Mouse (Mus musculus): ENCODE data around the gene Dapk3.

The Dapk3 gene

DNA sequence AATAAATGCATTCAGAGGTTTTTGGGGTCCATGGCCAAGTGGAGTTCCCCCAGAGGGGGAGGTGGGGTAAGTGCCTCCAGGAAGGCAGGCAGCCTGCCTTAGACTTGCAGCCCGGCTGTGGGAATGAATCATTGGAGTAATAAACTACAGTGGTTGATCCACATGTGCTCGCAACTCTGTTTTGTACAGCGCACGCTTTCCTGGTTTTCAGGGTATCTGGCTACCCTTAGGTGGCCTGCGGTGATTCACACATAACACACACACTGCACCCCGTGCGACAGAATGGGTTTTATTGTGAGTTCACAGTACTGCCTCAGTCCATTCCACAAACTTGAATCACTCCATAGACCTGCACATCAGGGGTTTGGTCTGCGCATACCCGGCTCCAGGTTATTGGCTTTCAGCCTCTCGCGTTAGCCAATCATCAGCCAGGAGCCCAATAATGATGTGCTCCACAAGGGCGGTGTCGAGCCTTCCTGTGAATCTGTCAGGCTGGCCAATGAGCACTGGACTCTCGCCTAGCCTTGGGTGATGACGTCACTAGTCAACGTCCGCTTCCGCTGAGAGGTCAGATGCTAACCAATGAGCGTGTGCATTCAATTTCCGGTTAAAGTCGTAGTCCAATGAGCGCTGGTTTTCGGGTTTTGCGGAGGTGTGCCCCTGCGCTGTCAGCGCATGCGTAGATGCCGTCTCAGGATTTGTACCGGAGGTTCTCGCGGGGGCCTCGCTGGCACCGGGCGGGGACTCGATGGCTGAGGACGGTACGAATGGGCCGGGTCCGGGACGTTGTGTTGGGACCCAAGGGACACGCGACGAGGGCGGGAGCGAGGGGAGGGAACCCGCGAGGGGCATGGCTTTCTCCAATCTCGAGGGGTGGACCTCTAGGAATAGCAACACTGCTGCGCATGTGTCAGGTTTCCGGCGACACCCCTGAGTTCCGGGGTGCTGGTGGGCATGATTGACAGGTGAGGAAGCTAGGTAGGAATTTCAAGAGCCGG, at the start of gene Dapk3:
Dapk3 (plus strand) TSS at position 670 of the 998 bp plus-strand sequence.
- peak; percentile 100 for DNase-seq

DNA sequence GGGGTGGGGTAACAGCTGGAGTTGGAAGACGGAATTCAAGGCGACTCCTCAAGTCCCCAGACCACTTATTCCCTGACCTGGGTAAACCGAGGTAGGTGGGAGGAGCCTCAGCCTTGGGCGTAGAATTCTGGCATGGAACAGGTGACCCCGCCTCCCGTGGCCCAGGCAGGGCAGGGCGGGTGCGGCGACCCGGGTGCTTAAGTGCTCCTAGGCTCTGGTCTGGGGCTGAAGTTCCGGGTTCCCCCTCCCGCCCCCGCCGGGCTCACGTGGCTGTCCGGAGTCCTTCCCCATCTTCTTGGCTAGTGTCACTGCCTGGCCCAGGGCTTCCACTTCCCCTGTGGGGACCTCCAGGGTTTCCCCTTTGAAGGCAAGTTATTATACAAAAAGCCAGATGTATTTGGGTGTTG, 48.6 kb upstream of the Dapk3 start:
- peak; percentile 99 for DNase-seq

DNA sequence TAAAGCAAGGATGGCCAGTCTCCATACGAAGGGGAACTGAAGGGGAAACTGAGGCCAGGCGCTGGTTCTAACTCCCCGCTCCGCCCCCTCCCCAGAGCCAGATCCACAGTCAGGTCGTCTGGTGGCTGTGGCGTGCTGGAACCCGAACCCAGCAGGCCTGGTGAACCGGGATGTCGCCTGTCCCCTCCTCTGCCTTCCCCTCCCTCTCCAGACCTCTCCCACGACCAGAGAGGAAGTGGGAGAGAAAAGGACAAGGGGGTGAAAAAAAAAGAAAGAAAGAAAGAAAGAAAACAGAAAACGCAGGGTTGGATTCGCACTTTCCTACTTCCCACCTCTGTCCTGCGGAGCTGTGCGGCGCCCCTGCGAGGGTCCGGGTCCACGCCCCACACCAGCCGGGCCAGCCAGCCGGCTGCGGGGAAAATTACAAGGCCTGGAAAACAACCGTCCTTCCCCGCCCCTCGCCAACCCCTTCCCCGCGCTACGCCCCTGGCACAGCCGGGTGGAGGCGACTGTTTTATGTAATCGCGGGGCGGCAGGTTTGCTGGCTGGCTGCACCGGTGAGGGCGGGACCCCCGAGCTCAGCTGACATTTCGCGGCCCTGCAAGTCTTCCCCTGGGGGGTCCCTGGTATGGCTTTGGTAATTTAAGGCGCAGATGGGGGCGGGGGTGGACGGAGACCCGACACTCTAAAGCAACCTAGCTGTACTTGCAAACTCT, 47.7 kb upstream of the Dapk3 start, which contains the start of gene Zbtb7a:
Zbtb7a (plus strand) TSS at position 255 of the 716 bp plus-strand sequence.
- peak; percentile 97 for DNase-seq

DNA sequence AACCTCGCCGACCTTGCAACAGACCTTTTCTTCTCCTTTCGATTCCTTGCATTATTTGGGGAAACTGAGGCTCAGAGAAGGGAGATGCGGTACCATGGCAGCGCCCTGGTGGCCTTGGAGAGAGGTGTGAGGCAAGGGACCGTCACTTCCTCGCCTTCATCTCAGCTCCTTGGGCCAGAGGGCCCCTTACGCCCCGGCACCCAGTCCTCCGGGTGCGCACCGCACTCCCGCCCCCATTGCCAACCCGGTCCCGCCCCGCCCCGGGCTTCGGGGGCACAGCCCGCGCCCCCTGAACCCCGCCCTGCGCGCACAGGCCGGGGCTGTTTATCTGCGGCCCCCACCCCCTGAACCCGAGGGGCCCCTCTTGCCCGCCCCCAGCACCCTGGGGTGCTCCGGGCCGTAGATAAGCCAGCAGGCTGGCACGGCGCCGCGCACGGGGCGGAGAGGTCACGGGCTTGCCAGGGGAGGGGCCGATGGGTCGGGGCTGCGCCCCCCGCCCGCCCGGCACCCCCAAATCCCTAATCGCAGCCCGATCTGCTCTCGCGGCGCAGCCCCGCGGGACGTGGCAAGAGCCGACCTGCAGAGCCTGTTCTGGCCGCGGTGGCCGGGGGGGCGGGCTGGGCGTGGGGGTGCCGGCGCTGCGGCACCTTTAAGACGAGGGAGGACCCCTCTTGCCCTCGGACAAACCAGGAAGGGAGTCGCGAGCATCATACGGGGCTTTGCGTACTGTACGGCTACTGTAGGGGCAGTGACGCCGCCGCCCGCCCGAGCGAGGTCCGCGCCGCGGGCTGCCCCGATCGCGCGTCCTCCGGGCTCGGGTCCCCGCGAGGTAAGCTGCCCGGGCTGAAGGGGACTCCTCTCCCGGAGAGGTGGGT, 46.7 kb upstream of the Dapk3 start:
- peak; percentile 99 for DNase-seq

DNA sequence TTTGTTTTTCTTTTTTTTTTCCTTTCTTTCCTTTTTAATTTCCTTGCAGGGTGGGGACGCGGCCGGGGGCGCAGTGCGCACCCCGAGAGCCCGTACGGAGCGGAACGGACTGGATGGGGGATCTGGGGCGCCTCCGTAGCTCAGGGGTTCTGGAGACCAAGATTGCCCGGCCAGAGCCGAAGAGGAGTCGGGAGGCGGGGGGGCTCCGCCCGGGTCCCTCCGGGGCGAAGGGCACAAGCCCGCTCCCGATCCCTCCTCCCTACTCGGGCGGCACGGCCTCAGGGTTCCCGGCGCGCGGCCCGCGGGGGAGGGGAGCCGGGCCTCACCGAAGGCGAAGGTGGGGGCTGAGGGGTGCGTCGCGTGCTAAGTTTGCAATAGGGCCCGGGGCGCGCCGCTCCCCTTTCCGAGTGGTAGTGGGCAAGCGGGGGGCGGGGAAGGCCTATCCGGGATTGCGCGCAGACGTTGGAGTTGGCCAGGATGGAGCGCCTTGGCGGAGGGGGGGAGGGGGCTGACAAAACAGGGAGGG, 46.0 kb upstream of the Dapk3 start:
- peak; percentile 99 for DNase-seq

DNA sequence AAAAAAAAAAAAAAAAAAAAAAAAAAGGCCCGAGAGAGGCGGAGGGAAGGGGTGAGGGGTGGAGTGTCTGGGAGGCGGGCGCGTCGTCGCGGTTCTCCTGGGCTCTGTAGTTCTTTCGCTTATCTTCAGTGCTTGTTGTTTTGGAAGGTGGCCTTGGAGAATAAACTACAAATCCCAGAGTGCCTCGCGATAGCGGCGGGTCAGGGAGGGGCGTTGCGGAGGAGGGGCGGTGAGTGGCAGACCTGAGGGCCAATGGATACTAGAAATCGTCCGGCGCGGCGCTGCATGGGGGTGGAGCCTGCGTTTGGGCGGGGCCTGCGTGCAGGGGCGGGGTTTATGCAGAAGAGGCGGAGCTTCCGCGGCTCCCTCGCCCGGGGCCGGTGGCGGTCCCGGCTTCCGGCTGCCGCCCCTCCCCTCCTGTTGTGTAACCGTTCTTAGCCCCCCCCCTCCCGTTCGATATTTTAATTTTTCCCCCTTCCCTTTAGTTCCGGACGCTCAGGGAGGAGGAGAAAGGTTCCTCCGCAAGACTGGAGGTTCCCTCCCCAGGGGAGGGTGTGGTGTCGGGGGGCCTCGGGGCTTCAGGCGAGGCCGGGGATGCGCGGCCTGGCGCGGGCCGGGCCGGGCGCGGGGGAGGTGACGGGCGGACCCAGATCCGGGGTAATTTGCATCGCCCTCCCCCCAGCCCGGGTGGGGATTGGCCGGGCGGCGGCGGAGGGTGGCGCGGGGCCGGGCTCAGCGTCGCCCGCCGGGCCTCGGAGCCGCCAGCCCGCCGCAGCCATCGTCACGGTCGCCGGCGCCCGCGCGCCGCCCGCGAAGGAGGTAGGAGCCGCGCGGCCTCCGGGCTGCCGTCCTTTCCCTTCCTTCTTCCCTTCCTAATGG, 45.3 kb upstream of the Dapk3 start:
- peak; percentile 100 for DNase-seq

DNA sequence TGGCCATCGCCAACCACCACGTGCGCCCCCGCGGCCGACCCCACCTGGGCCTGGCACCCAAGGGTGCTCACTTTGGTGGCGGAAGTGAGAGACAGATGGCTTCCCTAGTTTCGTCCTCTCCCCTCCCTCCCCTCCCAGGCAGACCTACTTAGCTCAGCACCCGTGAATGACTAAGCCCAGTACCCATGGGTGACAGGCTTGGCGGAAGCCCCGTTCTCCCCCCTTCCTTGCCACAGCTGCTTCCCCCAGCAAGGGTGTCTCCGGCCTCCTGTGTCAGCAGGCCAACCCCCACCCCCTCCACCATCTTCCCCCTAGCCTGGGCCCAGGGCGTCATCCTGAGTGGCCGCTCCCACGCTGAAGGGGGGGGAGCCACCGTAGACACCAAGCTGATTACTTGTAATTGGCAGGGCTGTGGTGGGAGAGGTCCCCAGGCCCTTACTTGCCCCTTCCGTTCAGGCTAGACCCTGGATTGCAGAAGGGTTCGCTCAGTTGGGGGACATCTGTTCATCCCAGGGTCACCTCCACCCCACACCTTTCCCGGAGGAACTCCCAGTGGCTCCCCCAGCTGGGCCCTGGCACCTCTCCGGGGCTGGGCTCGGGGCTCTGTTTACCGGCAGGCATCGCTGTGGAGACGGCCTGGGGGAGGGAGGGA, 44.5 kb upstream of the Dapk3 start:
- no peak for DNase-seq

DNA sequence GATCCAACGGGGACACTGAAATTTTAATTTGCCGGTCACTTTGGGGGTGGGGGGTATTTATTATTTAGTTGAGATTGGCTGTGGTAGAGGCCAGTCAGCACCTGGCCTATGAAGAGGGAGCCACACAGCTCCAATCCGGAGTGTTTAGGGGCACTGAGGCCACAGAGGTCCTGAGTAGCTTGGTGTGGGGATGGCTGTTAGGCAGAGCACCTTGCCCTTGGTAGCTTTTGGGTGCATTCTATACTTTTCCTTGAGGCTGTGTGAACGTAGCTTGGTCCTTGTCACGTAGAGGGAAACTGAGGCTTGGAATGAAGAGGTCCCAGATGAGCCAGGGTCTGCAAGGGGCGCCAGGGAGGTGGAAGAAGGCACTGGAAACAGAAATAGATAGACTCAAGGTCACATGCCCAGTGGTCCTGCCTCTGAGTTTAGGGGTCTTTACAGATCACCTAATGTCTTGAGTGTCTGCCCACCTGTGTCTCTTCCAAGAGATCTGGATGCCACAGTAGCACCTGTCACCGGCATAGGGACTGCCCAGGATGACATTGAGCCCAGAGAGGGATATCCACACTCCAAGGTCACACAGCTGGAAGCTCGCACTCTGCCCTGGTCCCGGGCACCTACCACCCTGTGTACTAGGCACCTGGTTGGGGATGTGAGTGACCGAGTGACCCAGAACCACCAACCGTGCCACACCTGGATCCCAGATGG, 43.8 kb upstream of the Dapk3 start:
- DNase-seq = peak; percentile 94

DNA sequence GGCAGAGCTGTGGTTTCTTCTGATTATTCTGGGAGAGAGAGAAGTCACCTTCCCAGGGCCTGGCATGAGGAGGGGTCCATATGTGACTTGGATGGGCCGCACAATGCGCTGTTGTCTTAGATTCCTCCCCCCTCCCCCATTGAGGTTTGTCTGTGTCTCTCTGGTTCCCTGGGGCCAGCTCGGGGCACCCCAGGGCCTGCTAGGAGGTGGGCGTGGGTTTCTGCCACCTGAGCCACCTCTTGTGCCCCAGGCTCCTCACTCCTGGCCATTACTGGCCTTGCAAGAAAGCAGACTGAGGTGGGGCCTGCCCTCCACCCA, 43.3 kb upstream of the Dapk3 start:
- DNase-seq = peak; percentile 96

DNA sequence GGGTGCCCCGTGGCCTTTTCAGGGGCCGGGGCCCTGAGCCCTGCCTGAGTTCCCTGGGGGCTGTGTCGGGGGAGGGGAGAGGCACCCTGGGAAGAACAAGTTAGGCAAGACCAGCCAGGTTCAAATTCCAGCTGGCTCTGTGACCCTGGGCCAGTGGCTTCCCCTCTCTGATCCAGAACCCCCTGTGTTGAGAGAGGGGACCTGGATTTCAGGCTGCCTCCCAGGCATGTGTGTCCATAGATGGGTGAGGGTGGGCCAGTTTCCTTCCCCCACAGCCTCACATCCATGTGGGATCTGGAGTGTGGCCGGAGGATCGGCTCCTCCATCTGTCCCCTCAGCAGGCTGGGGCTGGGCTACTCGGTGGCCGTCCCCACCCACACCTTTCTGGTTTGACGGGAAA, 42.8 kb upstream of the Dapk3 start:
- peak; percentile 97 for DNase-seq

DNA sequence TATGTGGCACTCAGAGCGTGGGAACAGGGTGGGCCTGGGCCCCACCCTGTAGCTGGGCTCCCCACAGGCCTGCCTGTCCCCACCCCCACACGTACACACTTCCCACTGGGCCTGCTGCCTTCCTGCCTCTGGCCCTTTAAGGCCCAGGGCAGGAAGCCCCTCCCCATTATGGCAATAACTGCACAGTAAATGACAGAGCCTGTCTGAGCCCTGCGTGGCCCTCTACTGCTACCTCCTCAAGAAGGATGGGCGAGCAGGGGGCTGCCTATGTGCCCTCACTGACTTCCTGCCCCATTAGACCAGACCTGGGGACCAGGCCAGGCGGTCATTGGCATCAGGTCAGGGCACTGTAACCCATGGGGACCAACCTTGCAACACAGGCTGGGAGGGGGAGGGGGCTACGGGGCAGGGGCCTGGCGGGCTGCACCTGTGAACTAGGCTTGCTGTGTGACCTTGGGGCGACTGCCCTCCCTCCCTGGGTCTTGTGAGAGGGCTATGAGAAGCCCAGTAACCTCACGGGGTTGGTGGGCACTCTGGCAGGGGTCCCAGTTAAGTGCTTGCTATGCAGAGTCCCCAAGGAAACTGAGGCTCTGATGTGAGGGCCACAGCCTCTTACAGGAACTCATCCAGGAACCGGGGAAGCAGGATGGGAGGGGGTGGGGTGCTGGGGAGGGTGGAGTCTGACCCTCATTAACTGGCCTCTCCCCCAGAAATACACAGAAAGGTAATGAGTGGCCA, 41.9 kb upstream of the Dapk3 start:
- peak; percentile 98 for DNase-seq

DNA sequence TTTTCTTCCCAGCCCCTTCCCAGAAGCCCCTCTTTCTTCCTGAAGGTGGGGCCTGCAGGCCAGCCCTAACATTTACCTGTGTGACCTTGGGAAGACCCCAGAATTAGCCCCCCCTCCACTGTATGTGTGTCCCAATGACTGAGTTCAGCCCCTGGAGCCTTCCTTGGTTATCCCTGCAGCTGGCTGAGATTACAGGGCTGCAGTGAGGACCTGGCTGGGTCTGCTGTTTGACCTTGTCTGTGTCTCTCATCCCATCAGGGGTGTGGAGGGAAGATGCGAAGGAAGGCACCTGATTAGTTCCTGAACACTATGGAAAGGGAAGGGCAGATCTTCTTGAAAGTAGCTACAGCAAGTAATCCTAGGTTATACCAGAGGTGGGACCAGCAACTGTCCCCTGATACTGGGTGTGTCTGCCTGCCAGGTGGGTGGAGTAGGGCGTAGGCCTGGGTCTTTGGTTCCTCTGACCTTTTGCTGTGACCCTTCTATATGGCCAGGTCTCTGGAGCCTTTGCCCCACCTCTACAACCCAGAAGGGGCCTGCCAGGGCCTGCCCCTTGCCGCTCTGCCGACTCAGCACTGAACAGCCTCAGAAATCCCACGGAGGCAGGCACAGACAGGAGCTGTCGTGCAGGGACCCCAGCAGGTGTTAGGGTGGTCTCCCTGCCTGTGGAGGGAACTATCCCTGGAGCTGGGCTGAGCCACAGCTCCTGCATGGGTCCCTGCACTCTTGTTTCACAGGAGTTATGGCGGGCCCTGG, 41.2 kb upstream of the Dapk3 start:
- DNase-seq = no peak

DNA sequence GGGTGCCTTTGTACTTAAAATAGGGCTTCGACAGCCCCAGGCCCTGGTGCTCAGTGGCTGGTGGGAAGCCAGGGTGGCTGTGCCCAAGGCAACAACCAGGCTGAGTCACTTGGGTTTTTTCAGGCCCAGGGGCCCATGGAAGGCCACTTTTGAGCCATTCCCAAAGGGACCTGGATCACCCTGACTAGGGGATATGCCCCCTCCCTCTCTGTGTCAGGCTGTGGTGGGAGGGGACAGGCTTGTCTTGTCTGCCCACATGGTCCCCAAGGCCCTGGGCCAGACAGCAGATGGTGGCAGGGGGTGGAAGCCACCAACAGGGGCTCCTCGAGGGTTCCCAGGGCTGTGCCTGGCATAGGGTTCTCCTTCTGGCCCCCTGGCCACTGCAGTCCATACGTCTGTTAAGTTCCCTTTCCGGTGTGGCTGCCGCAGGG, 40.2 kb upstream of the Dapk3 start:
- peak; percentile 94 for DNase-seq

DNA sequence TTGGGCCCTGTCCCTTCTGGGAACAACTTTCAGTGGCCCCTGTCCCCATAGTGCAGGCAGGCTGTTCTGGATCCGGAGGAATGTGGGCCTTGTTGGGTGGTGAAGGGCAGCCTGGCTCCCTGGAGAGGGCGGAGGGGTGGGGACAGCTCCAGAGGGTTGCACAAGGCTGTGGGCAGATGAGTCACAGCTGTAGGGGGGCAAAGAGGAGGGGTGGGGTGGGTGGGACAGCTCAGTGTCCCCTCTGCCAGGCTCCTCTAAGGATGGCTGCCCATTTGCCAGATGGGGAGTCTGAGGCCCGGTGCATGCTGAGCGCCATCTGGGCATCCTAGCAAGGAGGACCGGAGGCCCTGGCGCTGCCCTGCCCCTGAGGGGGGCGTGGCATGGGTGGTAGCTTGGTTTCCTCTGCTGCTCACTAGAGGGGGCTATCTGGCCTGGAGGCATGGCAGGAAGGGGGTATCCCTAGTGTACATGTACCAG, 39.6 kb upstream of the Dapk3 start:
- peak; percentile 96 for DNase-seq

DNA sequence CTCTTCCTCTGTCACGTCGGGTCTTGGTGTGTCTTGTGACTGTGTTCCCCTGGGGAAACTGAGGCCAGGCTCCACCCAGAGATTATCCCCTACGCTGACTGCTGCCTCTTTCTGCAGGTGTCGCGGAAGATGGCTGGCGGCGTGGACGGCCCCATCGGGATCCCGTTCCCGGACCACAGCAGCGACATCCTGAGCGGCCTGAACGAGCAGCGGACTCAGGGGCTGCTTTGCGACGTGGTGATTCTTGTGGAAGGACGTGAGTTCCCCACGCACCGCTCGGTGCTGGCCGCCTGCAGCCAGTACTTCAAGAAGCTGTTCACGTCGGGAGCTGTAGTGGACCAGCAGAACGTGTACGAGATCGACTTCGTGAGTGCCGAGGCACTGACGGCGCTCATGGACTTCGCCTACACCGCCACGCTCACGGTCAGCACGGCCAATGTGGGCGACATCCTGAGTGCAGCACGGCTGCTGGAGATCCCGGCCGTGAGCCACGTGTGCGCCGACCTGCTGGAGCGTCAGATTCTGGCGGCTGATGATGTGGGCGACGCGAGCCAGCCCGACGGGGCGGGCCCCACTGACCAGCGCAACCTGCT, 38.9 kb upstream of the Dapk3 start:
- peak; percentile 93 for DNase-seq

DNA sequence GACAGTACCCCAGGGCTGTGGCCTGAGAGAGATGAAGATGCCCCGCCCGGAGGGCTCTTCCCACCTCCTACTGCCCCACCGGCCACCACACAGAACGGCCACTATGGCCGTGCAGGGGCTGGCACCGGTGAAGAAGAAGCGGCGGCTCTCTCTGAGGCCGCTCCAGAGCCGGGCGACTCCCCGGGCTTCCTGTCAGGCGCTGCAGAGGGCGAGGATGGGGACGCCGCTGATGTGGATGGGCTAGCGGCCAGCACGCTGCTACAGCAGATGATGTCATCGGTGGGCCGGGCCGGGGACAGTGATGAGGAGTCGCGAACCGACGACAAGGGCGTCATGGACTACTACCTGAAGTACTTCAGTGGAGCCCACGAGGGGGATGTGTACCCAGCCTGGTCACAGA, 38.1 kb upstream of the Dapk3 start:
- DNase-seq = peak; percentile 97

DNA sequence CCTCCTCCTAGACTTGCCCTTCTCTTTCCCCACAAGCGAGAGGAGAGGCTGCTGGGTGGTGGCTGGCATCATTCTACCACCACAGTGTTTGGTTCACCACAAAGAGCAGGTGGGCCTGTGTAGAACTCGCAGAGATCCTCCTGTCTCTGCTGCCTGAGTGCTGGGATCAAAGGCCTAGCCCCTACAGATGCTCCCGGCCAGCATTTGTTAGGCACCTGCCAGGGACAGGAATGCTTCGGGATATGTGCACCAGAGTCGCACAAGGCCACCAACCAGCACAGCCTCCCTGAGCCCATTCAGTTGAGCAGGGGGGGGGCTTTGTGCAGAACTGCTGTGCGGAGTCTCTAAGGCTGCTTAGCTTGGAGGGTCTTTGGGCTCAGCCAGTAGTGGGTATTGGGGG, 37.5 kb upstream of the Dapk3 start:
- DNase-seq = no peak

DNA sequence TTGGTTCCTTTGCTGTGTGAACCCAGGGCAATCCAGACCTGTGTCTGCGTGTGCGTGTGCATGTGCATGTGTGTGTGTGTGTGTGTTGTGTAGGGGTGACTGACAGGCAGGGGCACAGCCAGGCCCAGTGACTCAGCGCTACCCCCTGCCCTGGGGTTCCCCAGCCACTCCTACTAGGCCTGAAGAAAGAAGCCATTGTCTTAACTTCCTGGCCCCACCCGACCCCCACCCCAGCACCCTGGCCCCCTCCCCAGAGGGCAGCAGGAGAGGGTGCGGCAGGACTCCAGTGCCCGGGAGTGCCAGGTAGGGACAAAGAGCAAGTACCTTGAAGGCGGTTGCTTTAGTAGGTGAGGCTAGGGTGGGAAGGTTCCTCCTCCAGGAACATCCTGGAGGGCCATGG, 37.0 kb upstream of the Dapk3 start:
- DNase-seq = no peak
